ENCODE assay signal across 13 mouse cellular contexts in the genomic region with DNA sequence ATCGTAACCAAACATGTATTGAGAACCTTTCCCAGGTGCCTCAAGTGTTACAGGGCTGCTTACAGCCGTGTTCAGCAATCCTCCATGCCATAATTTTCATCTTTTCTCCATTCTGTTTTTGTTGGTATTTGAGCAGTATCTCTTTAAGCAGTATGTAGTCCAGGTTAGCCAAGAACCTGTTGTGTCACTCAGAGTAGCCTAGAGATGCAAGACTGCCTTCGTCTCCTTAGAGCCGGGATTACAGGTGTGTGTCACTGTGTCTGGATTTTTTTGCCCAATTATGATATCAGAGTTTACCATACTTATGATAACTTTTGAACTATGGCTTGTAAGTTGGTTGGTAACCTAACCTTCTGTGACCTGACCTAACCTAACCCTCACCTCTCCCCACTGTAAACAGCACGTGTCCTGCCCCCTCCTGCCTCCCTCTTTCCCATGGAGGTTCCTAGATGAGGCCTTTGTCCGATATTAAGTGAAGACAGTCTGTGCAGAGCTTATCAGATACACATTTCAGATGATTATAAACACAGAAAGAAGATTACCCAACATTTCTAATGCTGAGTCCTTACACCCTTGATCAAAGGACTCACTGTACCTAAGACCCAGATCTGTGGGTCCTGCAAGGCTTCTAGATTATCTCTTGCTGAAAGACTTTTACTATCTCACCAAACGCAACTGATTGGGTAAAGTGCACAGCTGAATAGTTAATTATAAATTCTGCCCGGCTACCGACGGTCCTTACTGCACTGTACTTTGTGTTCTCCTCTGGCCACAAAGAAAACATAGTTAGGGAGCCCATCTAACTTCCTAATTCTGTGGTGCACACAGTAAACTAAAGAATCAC.
"Had no signal": no experiment of that assay in that cellular context is flagged by ENCODE, and none has a peak within 500 bp of the region (broad histone marks: within the 10 kb centered on the region; RNA-seq: fewer than 3 reads in every experiment).

No protein-coding gene starts in this region.

- H3K27ac ChIP-seq: hindbrain, embryonic 15.5 days; kidney, postnatal 0 days; limb, embryonic 15.5 days; lung, embryonic 15.5 days; midbrain, embryonic 12.5 days; neural tube, embryonic 12.5 days had no signal

- H3K27me3 ChIP-seq: hindbrain, embryonic 15.5 days; limb, embryonic 15.5 days; lung, embryonic 15.5 days; midbrain, embryonic 12.5 days; neural tube, embryonic 12.5 days had no signal

- H3K9me3 ChIP-seq: hindbrain, embryonic 15.5 days; limb, embryonic 15.5 days; lung, embryonic 15.5 days; midbrain, embryonic 12.5 days; neural tube, embryonic 12.5 days had no signal

- H3K4me1 ChIP-seq: hindbrain, embryonic 15.5 days; limb, embryonic 15.5 days; lung, embryonic 15.5 days; midbrain, embryonic 12.5 days; neural tube, embryonic 12.5 days had no signal

- H3K4me3 ChIP-seq: hindbrain, embryonic 15.5 days; limb, embryonic 15.5 days; lung, embryonic 15.5 days; midbrain, embryonic 12.5 days; neural tube, embryonic 12.5 days had no signal

- H3K9ac ChIP-seq: hindbrain, embryonic 15.5 days; limb, embryonic 15.5 days; lung, embryonic 15.5 days; midbrain, embryonic 12.5 days; neural tube, embryonic 12.5 days had no signal

- DNase-seq: layer of hippocampus, adult 9-11 months; layer of hippocampus, postnatal 36 days; lung, postnatal 14 days; retina, postnatal 1 day; right cerebral cortex, postnatal 14 days; thymus, postnatal 36 days had no signal

- ATAC-seq: inflammation-experienced regulatory T-cells, adult 6 months had no signal

- H3K4me2 ChIP-seq: hindbrain, embryonic 15.5 days; limb, embryonic 15.5 days; lung, embryonic 15.5 days; midbrain, embryonic 12.5 days; neural tube, embryonic 12.5 days had no signal
